Mouse (Mus musculus): ENCODE measurements around the gene Mapkapk2. TPM values are rescaled to one million over a fixed set of nuclear protein-coding genes. Genes with fewer than 3 reads are reported as not detected.

Gene Mapkapk2
- polyA plus RNA-seq, 1 experiment from 2014 or later: 23.1 TPM

DNA sequence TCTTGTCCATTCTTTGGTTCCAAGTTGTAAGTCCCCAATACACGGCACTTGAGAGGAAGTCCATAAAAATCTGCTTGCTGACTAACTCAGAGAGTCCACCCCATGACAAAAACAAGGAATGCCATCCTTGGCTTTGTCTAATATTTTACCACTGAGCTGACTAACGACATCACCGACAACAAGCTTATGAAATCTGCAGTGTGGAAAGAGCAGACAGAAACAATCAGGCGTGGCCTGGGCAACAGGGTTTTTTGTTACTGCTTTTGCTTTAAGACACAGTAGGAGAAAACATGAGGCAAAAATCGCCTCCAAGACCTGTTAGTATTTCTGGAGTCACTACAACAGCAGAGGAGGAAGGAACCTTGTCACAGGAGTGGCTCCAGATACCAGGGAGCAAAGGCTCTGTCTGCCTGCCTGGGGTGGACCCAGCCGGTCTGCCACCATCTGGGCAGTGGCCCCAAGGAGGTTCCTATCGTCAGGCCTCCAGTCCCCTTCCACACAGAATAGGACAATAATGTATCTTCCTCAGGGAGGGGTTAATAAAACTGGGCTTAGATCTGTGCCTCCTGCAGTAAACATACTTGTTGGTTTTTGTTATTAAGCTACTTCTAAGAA, 25.1 kb downstream of the Mapkapk2 start:
- Histone ChIP-seq H3K36me3 (no peaks in the 10 kb centered on the region; the same call in 1 of the 2 replicates), H3K9me3 (no peaks in the 10 kb centered on the region), H3K4me2 (no peak overlapping the region), H3K4me3 (no peak overlapping the region), H3K27me3 (no peaks in the 10 kb centered on the region), H3K27ac (no peak overlapping the region), H3K9ac (no peak overlapping the region), H3K4me1 (replicated peaks) (peaks cover 36% of the 10 kb centered on the region)
- no peak for ATAC-seq (ENCODE audit: low FRiP score)
- 89% methylated on average over 7 of the region's 7 CpGs for WGBS

DNA sequence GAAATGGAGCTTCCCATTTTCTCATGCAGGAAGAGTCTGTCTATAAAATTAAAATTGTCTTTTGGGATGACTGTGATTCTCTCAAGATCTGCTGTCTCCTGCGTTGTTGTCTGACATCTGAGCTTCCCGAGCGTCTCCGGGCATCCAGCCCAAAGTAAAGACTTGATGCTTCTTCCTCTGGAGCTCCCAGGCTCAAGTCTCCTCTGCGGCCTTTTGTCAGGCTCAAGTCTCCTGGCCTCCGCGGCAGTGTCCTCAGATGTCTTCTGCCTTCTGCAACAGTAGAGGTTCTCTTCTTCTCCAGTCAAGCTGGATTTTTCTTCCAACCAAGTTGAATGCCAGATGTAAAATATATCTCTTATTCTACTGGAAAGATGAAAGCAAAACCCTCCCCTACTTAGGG, 28.6 kb downstream of the Mapkapk2 start:
- Histone ChIP-seq H3K4me1 (replicated peaks) (peaks cover 21% of the 10 kb centered on the region), H3K27me3 (no peaks in the 10 kb centered on the region), H3K9me3 (no peaks in the 10 kb centered on the region), H3K36me3 (no peaks in the 10 kb centered on the region; the same call in 1 of the 2 replicates), H3K27ac (no peak overlapping the region), H3K4me3 (no peak overlapping the region), H3K4me2 (no peak overlapping the region), H3K9ac (no peak overlapping the region)
- 89% methylated on average over 7 of the region's 7 CpGs for WGBS
- ATAC-seq (ENCODE audit: low FRiP score): no peak

DNA sequence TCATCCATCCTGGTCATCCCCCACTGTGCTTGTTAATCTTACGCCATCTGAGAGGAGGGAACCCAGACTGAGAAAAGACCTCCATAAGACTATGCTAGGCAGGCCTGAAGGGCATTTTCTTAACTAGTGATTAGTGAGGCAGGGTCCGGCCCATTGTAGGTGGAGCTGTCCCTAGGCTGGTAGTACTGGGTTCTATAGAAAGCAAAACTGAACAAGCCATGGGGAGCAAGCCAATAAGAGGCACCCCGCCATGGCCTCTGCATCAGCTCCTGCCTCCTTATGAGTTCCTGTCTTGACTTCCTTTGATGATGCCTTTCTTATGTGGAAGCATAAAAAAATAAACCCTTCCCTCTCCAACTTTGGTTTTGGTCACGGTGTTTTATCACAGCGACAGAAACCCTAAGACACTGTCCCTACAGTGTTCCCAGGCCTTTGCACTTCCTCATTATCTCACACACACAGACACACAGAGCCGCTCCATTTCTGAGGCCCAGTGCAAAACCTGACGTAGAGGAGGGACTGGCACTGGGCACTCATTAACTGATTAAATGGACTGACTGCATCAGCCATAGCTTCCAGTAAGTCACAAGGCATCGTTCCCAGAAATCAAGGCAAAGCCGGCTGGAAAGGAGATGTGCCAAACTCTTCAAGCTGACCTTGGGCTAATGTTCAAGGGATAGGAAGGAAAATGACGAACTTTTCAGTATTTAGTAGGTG, 29.5 kb downstream of the Mapkapk2 start:
- H3K4me3 ChIP-seq: no peak overlapping the region
- 91% methylated on average over 10 of the region's 10 CpGs for WGBS
- no peaks in the 10 kb centered on the region for H3K27me3 ChIP-seq
- peaks cover 21% of the 10 kb centered on the region for H3K4me1 ChIP-seq (replicated peaks)
- ATAC-seq (ENCODE audit: low FRiP score): no peak
- no peaks in the 10 kb centered on the region; the same call in 1 of the 2 replicates for H3K36me3 ChIP-seq
- no peaks in the 10 kb centered on the region for H3K9me3 ChIP-seq
- H3K9ac ChIP-seq: no peak overlapping the region
- H3K27ac ChIP-seq: no peak overlapping the region
- no peak overlapping the region for H3K4me2 ChIP-seq

DNA sequence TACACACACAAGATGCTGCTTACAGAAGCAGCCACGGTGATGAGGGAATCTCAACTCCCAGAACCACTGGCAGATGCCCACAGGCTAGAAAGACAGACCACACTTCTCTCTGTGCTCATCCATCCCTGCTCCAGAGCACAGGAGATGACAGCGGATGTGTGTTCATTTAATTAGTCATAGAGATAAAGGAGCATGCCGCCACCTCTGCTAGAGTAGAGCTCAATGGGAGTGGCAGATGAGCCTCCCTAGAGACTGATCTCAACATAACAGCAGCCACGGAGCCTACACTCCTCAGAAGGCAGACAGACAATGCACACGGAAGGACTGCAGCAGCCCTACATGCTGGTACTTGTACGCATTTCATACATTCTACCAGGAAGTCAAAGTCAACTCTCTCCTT, 33.4 kb downstream of the Mapkapk2 start:
- ATAC-seq (ENCODE audit: low FRiP score): peak; percentile 49
- no peaks in the 10 kb centered on the region; the same call in 1 of the 2 replicates for H3K36me3 ChIP-seq
- peaks cover 51% of the 10 kb centered on the region for H3K4me1 ChIP-seq (replicated peaks)
- no peaks in the 10 kb centered on the region for H3K9me3 ChIP-seq
- no peaks in the 10 kb centered on the region for H3K27me3 ChIP-seq
- H3K4me2 ChIP-seq: no peak overlapping the region
- 54% methylated on average over 6 of the region's 6 CpGs for WGBS
- peak overlapping the region; percentile 46; the same call in 1 of the 2 replicates for H3K27ac ChIP-seq
- H3K9ac ChIP-seq: no peak overlapping the region
- no peak overlapping the region for H3K4me3 ChIP-seq

DNA sequence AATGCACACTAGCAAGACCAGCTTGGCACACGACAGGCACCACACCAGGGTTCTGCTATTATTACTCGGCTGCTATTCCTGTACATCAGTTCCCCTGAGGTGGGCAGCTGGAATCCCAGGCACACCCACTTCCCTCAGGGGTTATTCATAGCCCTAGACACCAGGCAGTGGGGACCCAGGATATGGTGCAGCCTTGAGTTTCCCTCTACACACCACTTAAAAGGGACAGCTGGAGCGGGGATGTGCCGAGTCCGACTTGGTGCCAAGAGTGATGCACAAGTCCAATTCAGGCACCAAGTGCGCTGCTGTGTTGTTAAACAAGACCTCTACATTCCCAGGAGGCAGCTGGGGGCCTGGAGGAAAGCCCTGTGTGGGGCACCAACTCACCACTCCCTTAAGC, 34.8 kb downstream of the Mapkapk2 start:
- no peak for ATAC-seq (ENCODE audit: low FRiP score)
- Histone ChIP-seq H3K27ac (peak overlapping the region; percentile 48), H3K9me3 (no peaks in the 10 kb centered on the region), H3K4me1 (replicated peaks) (peaks cover 65% of the 10 kb centered on the region), H3K36me3 (peaks cover 3% of the 10 kb centered on the region; the same call in 1 of the 2 replicates), H3K4me3 (no peak overlapping the region), H3K9ac (no peak overlapping the region), H3K27me3 (no peaks in the 10 kb centered on the region), H3K4me2 (no peak overlapping the region)
- 64% methylated on average over 6 of the region's 6 CpGs for WGBS

DNA sequence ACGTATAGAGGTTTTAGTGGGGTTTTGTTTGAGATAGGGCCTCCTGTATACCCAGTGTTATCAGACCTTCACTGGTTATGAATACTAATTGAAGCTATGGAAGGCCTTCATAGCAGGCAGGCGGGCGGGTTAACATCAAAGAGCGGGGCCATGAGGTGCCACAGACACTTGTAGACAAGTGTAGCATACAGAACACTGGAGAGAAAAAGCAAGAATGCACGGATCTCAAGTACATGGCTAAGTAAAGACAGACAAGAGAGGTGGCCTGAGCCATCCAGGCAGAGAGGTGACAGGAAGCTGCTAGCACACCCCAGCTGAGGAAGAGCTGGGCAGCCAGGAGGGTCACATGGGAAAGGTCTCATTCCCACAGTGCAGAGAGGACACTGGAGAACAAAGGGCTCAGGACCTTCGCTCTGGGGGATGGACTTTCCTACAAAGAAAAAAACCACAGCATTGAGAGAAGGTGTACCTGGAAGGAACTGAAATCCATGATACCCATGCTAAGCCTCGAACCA, 35.8 kb downstream of the Mapkapk2 start:
- no peak overlapping the region for H3K4me2 ChIP-seq
- H3K27ac ChIP-seq: no peak overlapping the region
- peaks cover 65% of the 10 kb centered on the region for H3K4me1 ChIP-seq (replicated peaks)
- H3K36me3 ChIP-seq: peaks cover 13% of the 10 kb centered on the region
- no peak overlapping the region for H3K9ac ChIP-seq
- H3K9me3 ChIP-seq: no peaks in the 10 kb centered on the region
- no peaks in the 10 kb centered on the region for H3K27me3 ChIP-seq
- no peak overlapping the region for H3K4me3 ChIP-seq
- 88% methylated on average over 7 of the region's 7 CpGs for WGBS
- ATAC-seq (ENCODE audit: low FRiP score): no peak

DNA sequence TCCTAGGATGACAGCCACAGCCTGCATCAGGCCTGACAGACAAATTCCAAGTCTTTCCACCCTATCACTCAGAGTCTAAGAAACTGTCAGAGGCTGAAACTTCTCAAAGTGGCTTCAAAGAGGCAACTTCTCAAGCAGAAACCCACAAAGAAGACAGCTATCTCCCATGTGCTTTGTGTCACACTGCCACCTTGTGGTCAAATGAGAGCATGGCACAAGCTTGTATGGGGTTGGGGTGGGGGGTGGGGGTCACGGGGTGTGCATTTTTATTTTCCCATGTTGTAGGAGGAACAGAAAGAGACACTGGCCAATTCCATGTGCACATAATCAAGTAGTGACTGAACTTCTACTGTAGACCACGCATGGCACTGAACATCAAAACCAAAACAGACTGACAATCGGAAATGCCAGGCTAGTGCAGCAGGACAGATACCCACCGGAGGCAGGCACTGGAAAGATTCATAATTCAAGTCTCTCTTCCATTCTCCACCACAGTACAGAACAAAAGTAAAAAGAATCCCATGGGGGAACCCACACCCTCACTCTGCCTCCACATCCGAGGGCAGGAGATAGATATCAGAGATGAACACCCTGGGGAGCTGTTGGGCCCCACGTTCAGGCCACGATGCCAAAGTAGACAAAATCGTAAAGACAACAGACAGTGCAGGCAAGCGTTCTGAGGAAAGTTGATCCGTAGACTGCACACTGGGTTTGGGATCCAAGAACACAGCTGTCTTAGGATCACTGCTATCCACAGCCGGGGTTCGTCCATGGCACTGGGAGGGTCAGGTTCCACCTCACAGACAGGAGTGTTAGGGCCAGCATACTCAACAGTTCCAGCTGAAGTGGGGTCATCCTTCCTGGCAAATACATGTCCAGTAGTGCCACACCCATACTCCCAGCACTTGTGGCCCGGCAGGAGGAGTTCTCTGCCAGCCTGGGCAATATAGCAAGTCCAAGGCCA, 37.1 kb downstream of the Mapkapk2 start:
- WGBS: 67% methylated on average over 13 of the region's 13 CpGs
- H3K27me3 ChIP-seq: no peaks in the 10 kb centered on the region
- H3K9me3 ChIP-seq: no peaks in the 10 kb centered on the region
- no peak overlapping the region for H3K4me3 ChIP-seq
- peaks cover 65% of the 10 kb centered on the region for H3K4me1 ChIP-seq (replicated peaks)
- 0 out of 2 replicates have a peak, but pooled peaks have one; percentile 8 for ATAC-seq (ENCODE audit: low FRiP score)
- peaks cover 25% of the 10 kb centered on the region for H3K36me3 ChIP-seq
- no peak overlapping the region for H3K4me2 ChIP-seq
- H3K27ac ChIP-seq: 0 out of 2 replicates have a peak overlapping the region, but pooled peaks have one; percentile 35
- H3K9ac ChIP-seq: no peak overlapping the region

DNA sequence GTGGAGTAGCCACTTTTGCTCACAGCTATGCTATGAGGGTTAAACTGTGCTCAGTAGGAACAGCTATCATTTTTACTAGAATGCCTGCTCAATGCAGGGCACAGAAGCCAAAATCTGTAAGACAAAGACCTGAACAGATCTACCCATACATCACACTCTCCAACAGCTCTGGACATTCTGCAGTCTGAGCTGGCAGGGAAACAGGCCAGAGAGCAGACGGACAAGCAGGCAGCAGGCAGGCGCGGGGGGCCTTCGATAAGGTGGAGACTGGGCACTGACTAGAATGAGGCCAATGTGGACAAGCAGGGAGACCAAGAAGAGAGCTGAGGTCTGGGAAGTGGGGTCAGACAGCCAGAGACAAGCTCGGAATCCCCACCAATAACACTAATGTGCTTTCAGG, 37.8 kb downstream of the Mapkapk2 start:
- peak overlapping the region; percentile 35 for H3K27ac ChIP-seq
- H3K27me3 ChIP-seq: no peaks in the 10 kb centered on the region
- peaks cover 33% of the 10 kb centered on the region for H3K36me3 ChIP-seq
- no peak overlapping the region for H3K4me3 ChIP-seq
- ATAC-seq (ENCODE audit: low FRiP score): peak; percentile 19; the same call in 1 of the 2 replicates
- WGBS: 77% methylated on average over 5 of the region's 5 CpGs
- peak overlapping the region; percentile 35; the same call in 1 of the 2 replicates for H3K9ac ChIP-seq
- H3K9me3 ChIP-seq: no peaks in the 10 kb centered on the region
- peaks cover 67% of the 10 kb centered on the region for H3K4me1 ChIP-seq (replicated peaks)
- H3K4me2 ChIP-seq: no peak overlapping the region

DNA sequence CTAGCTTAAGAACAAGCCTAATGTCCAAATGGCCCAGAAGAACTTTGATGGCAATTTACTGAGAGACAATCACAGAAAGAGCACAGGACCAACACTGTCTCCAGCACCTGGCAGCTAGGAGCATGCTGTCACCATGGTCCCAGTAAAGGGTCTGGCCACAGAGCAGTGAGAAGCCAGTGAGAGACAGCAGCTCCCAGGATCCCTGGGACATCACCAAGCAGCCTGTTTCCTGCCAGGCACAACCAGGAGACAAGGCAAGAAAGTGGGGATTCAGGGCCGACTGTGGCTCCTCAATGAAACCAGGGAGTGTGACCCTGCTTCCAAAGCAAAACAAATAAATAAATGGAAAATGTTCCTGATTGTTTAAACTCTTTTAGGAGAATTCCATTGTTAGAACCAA, 38.2 kb downstream of the Mapkapk2 start:
- 67% methylated on average over 1 of the region's 1 CpGs for WGBS
- no peaks in the 10 kb centered on the region for H3K27me3 ChIP-seq
- peaks cover 62% of the 10 kb centered on the region for H3K4me1 ChIP-seq (replicated peaks)
- H3K4me3 ChIP-seq: no peak overlapping the region
- H3K4me2 ChIP-seq: no peak overlapping the region
- H3K9ac ChIP-seq: no peak overlapping the region
- H3K27ac ChIP-seq: peak overlapping the region; percentile 35; the same call in 1 of the 2 replicates
- ATAC-seq (ENCODE audit: low FRiP score): no peak
- no peaks in the 10 kb centered on the region for H3K9me3 ChIP-seq
- H3K36me3 ChIP-seq: peaks cover 37% of the 10 kb centered on the region

DNA sequence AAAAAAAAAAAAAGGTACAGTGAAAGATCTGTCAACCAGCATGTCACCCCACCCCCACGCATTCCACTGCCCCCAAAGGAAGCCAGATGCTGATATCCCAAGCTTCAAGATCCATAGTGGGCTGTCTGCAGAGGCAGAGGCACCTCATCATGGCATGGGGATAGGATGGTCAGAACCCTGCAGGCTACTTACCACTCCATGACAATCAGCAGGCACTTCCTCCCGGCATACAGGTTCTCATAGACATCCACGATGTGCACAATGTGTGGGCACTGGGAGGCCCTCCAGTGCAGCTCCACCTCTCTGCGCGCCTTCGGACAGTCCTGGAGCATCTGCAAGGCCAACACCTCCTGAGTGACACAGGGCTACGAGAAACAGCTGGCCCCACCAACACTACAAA, 39.2 kb downstream of the Mapkapk2 start:
- 81% methylated on average over 7 of the region's 7 CpGs for WGBS
- Histone ChIP-seq H3K4me2 (no peak overlapping the region), H3K4me1 (replicated peaks) (peaks cover 57% of the 10 kb centered on the region), H3K4me3 (no peak overlapping the region), H3K27ac (no peak overlapping the region), H3K9ac (no peak overlapping the region), H3K36me3 (peaks cover 44% of the 10 kb centered on the region), H3K9me3 (no peaks in the 10 kb centered on the region), H3K27me3 (no peaks in the 10 kb centered on the region)
- no peak for ATAC-seq (ENCODE audit: low FRiP score)

DNA sequence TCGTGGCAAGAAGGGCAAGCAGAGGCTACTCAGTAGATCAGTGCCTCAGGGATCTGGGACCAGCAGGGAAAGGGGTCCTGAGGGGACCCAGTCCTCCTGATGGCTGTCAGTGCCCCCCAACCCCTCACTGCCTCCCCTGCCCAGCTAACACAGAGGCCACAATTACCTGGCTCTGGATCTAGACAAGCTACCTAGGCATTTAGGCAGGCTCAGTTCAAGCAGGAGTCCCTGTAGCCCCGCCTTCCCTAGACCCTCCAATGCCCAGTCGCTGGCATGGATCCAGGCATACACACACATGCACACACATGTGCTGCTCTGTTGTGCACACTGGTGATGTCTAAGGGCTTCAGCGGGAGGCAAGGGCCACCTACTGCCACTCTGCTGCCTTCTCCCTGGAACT, 43.4 kb downstream of the Mapkapk2 start:
- Histone ChIP-seq H3K36me3 (peaks cover 44% of the 10 kb centered on the region), H3K27ac (no peak overlapping the region), H3K4me3 (no peak overlapping the region), H3K9ac (no peak overlapping the region), H3K27me3 (no peaks in the 10 kb centered on the region), H3K4me2 (no peak overlapping the region), H3K9me3 (no peaks in the 10 kb centered on the region), H3K4me1 (replicated peaks) (peaks cover 41% of the 10 kb centered on the region)
- no peak for ATAC-seq (ENCODE audit: low FRiP score)
- 92% methylated on average over 4 of the region's 4 CpGs for WGBS

DNA sequence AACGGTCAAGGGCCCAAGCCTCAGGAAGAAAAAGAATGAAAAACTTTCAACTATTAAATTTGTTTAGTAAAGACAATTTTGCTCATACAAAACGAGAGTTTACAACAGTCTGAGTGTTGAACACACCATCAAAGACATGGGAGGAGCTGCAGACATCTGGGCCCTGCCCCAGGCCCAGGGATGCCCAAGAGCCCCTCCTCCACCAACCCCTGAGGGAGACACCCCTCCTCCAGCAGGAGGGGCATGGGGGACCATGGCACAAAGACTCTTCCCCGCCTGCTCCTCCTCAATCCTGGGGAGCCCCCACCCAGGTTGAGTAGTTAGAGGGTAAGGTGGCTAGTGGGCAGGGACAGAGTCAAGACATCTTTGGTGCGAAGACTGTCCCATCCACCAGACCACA, 44.0 kb downstream of the Mapkapk2 start:
- WGBS: 56% methylated on average over 4 of the region's 4 CpGs
- H3K4me1 ChIP-seq (replicated peaks): peaks cover 35% of the 10 kb centered on the region
- H3K4me3 ChIP-seq: no peak overlapping the region
- no peak overlapping the region for H3K27ac ChIP-seq
- peak; percentile 40 for ATAC-seq (ENCODE audit: low FRiP score)
- no peaks in the 10 kb centered on the region for H3K9me3 ChIP-seq
- no peak overlapping the region for H3K4me2 ChIP-seq
- no peaks in the 10 kb centered on the region for H3K27me3 ChIP-seq
- H3K36me3 ChIP-seq: peaks cover 44% of the 10 kb centered on the region
- H3K9ac ChIP-seq: no peak overlapping the region
